Mouse (Mus musculus) gastrocnemius, postnatal 10 days (tissue): ENCODE results near the gene Haus5. TPM values are rescaled to one million over a fixed set of nuclear protein-coding genes. Genes with fewer than 3 reads are reported as not detected.

Source experiments
- DNase-seq: peaks from one replicate; pipeline ENCODE4 v3.0.0; 2021; ENCODE audit warnings: mixed read lengths
- total RNA-seq, 2 experiments: library from RNA; stranded (reverse); gene quantifications; 2 replicates each; pipeline ENCODE4 v1.2.3; 2021

Haus5 gene
- total RNA-seq, 2 experiments from 2014 or later, result 3.7 to 5.7 TPM

- peak; percentile 87 for DNase-seq
Measured at GRCm38 (mm10) chr7:30625530-30626384, 39.0 kb downstream of the Haus5 start, which contains the start of gene Cox6b1. TSS of gene Cox6b1 (minus strand) at chr7:30626151.

- DNase-seq, result no peak
Measured at GRCm38 (mm10) chr7:30619202-30619601, 45.6 kb downstream of the Haus5 start.

- DNase-seq, result no peak
Measured at GRCm38 (mm10) chr7:30618658-30619057, 46.1 kb downstream of the Haus5 start.

GRCm38 (mm10) chr7:30615049-30615760 lies 49.6 kb downstream of the Haus5 start:
- DNase-seq, result no peak

GRCm38 (mm10) chr7:30614454-30614853 lies 50.3 kb downstream of the Haus5 start:
- no peak for DNase-seq

GRCm38 (mm10) chr7:30613529-30614112 lies 51.2 kb downstream of the Haus5 start:
- DNase-seq, result peak; percentile 66

GRCm38 (mm10) chr7:30612654-30613402 lies 52.0 kb downstream of the Haus5 start, which contains the start of gene Upk1a:
TSS of gene Upk1a (minus strand) at chr7:30612847.
- DNase-seq, result no peak

- no peak for DNase-seq
Measured at GRCm38 (mm10) chr7:30610043-30610442, 54.8 kb downstream of the Haus5 start.

GRCm38 (mm10) chr7:30608476-30608875 lies 56.3 kb downstream of the Haus5 start:
- no peak for DNase-seq

- DNase-seq, result peak; percentile 47
Measured at GRCm38 (mm10) chr7:30607706-30608309, 57.0 kb downstream of the Haus5 start.

- no peak for DNase-seq
Measured at GRCm38 (mm10) chr7:30604944-30605343, 59.9 kb downstream of the Haus5 start.

- DNase-seq, result no peak
Measured at GRCm38 (mm10) chr7:30604424-30604823, 60.4 kb downstream of the Haus5 start.

Other genes with a start within 250 kb of the Haus5 start
- under 1 TPM; 0.66 to 0.72 TPM for gene Hcst, start 245.1 kb downstream of the Haus5 start, total RNA-seq
- gene Nfkbid, start 243.3 kb downstream of the Haus5 start, total RNA-seq, result under 1 TPM; 0.14 to 0.45 TPM
- gene Aplp1, start 219.5 kb downstream of the Haus5 start, total RNA-seq, result 1 to 10 TPM; 3.3 to 4.4 TPM
- not detected for gene Kirrel2, start 207.3 kb downstream of the Haus5 start, total RNA-seq
- gene Nphs1, start 206.7 kb downstream of the Haus5 start, total RNA-seq, result not detected
- gene Prodh2, start 171.4 kb downstream of the Haus5 start, total RNA-seq, result not detected
- 1 to 10 TPM; 3.2 to 4.8 TPM for gene Arhgap33, start 129.9 kb downstream of the Haus5 start, total RNA-seq
- 100 to 1,000 TPM; 304 to 323 TPM for gene Hspb6, start 112.8 kb downstream of the Haus5 start, total RNA-seq
- 1 to 10 TPM; 3.8 to 6.2 TPM for gene Proser3, start 112.7 kb downstream of the Haus5 start, total RNA-seq
- 10 to 100 TPM; 11.0 to 16.3 TPM for gene Lin37, start 105.2 kb downstream of the Haus5 start, total RNA-seq
- 10 to 100 TPM; 56.3 to 57.5 TPM for gene U2af1l4, start 101.7 kb downstream of the Haus5 start, total RNA-seq
- gene Gm49396, start 101.7 kb downstream of the Haus5 start, total RNA-seq, result 1 to 10 TPM; 1.5 to 2.3 TPM
- 100 to 1,000 TPM in 1 of 2 experiments, 10 to 100 TPM in 1; 93.7 to 104 TPM for gene Psenen, start 101.4 kb downstream of the Haus5 start, total RNA-seq
- 1 to 10 TPM; 1.4 to 2.3 TPM for gene Igflr1, start 99.6 kb downstream of the Haus5 start, total RNA-seq
- gene Kmt2b, start 76.3 kb downstream of the Haus5 start, total RNA-seq, result 10 to 100 TPM; 21.4 to 26.8 TPM
- gene Zbtb32, start 66.1 kb downstream of the Haus5 start, total RNA-seq, result not detected
- under 1 TPM; 0.16 to 0.29 TPM for gene Upk1a, start 52.1 kb downstream of the Haus5 start, total RNA-seq
- gene Cox6b1, start 38.8 kb downstream of the Haus5 start, total RNA-seq, result 1,000 to 10,000 TPM; 1,178 to 1,379 TPM
- not detected for gene Etv2, start 29.1 kb downstream of the Haus5 start, total RNA-seq
- gene Rbm42, start 14.7 kb downstream of the Haus5 start, total RNA-seq, result 10 to 100 TPM; 42.4 to 44.4 TPM
- 1 to 10 TPM; 1.3 to 1.5 TPM for gene Pmis2, start 6.6 kb upstream of the Haus5 start, total RNA-seq
- not detected for gene 2200002J24Rik, start 33.9 kb upstream of the Haus5 start, total RNA-seq
- gene Atp4a, start 47.2 kb upstream of the Haus5 start, total RNA-seq, result not detected
- gene Tmem147, start 64.5 kb upstream of the Haus5 start, total RNA-seq, result 100 to 1,000 TPM; 166 to 178 TPM
- gene Gapdhs, start 78.7 kb upstream of the Haus5 start, total RNA-seq, result not detected
- gene Sbsn, start 86.5 kb upstream of the Haus5 start, total RNA-seq, result 1 to 10 TPM; 3.5 to 5.8 TPM
- under 1 TPM in 1 of 2 experiments, not detected in 1; 0.33 TPM for gene Dmkn, start 98.8 kb upstream of the Haus5 start, total RNA-seq
- gene Krtdap, start 122.9 kb upstream of the Haus5 start, total RNA-seq, result 1 to 10 TPM; 3.4 to 6.0 TPM
- 1 to 10 TPM in 1 of 2 experiments, under 1 TPM in 1; 0.56 to 1.2 TPM for gene Ffar2, start 158.8 kb upstream of the Haus5 start, total RNA-seq
- gene Ffar3, start 191.2 kb upstream of the Haus5 start, total RNA-seq, result not detected
- not detected for gene Ffar1, start 196.6 kb upstream of the Haus5 start, total RNA-seq
- 1 to 10 TPM in 1 of 2 experiments, not detected in 1; 2.3 TPM for gene Cd22, start 215.3 kb upstream of the Haus5 start, total RNA-seq
- gene Mag, start 249.9 kb upstream of the Haus5 start, total RNA-seq, result 10 to 100 TPM in 1 of 2 experiments, 1 to 10 TPM in 1; 8.4 to 10.4 TPM